Mouse (Mus musculus) neutrophil, adult 5-6 weeks (primary cell): ENCODE results near the gene Abcd3. TPM values are rescaled to one million over a fixed set of nuclear protein-coding genes. Genes with fewer than 3 reads are reported as not detected.
A peak's percentile ranks its signal among the peaks of the same experiment; 100 is the strongest.
"Not testable (repeated sequence)": the region's sequence is repeated elsewhere in the genome, so short reads cannot be mapped to it uniquely, and the experiment has no call there.

Source experiments
- ATAC-seq: fragments of 151-379, 151-347 bp; 2 replicates; pipeline ENCODE4 v1.8.0; 2017; ENCODE audit warnings: mild to moderate bottlenecking, moderate TSS enrichment; ENCODE audit not compliant: insufficient number of reproducible peaks, poor library complexity, low FRiP score, severe bottlenecking; ENCODE audit errors: extremely low read depth
- total RNA-seq: library from RNA; stranded (forward); fragments of 200-1000 nt; gene quantifications from 2 replicates; pipeline ENCODE4 v1.2.3, GENCODE M21; 2017

The Abcd3 gene
- total RNA-seq, 1 experiment from 2014 or later = 11.2 TPM

DNA sequence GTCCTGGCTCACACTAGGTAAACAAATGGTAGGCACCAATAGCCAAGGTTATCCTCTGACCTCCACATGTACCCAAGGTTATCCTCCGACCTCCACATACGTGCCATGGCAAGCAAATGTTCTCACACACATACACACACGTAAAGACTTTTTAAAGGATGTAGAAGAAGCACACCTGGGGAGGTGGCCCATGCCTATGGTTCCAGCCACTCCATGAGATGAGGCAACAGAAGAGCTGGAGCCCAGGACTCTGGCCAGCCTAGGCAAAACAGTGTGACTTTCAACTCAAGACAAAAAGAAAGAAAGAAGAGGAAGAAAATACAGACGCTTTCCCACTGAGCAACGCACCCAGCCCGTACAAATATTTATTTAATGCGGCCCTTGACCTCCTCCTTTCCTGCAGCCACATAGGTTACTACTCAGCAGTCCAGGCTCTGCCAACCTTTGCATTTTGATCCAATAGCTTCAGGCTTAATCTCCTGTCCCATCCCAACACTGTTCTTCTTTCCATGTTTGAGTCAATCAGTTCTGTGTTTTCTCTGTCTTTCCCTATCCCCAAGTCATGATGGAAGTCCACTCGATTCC, 6.5 kb upstream of the Abcd3 start:
- ATAC-seq = no peak

DNA sequence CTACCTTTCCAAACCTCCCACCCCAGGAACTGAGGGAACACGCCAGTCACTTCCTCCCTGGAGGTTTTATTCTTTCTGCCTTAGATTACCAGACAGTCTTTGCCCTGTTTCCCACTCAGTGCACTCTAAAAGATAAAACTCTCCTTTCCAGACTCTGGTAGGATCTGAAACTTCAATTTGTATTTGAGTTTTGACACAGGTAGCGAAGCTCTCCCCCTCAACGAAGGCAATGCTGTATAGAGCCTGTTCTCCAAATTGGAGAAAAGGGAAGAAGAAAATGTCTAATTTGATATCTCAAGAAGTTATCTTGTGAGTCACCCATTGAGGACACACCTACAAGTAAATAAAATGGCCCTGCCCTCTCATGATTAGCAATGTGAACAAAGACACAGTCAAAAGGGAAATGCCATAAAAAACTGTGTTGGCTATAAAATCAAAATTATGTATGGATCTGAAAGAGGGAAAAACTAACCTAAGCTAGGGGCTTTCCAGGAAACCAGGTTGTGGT, 4.6 kb upstream of the Abcd3 start:
- no peak for ATAC-seq

DNA sequence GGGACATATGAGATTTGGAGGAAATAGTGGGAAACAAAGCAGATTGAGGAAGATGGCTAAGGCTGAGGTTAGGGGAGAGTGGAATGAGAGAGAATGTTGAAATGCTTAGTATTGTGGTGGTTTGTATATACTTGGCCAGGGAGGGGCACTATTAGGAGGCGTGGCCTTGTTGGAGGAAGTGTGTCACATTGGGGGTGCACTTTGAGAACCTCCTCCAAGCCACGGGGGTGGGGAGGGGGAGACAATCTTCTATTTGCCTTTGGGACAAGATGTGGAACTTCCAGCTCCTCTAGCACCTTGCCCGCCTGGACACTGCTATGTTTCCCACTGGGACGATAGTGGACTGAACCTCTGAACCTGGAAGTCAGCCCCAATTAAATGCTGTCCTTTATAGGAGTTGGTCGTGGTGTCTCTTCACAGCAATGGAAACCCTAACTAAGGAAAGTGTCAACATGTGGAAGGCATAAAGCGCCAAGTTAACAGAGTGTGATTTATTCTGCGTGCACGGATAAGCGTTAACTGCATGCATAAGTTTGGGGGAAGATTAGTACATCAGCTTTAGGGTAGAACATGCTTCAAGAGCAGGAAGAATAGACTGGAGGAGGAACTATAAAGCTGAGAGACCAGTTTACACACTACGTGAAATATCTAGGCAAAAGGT, 3.8 kb upstream of the Abcd3 start:
- no peak for ATAC-seq

DNA sequence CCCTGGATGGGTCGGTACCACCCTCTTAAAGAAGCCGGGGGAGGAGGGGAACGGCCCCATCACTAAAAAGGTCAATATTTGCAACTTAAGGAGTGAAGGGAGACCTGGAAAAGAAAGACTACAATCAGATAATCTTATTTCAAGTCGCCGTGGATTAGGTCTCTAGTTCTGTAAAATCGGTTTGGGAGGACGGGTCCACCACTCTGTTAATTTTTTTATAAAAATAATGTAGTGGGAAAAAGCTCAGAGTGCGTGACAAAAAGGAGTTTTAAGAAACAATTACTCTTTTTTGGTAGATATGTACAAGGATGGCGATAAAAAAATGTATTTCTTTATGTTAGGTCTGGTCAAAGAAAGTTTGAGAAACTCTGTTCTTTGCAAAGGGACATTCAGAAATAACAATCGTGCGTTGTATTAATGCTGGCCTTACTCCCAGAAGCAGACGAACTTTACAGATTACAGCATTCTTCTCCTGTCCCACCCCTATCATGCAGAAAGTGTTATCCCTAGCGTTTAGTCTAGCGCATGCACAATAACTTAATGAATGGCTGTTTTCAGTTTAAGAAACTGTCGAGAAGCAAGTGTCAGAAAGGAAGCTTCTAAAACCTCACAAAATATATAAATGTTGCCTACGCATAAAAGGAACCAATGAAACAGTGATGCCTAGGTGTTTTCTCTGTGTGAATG, 590 bp upstream of the Abcd3 start:
- ATAC-seq = no peak

DNA sequence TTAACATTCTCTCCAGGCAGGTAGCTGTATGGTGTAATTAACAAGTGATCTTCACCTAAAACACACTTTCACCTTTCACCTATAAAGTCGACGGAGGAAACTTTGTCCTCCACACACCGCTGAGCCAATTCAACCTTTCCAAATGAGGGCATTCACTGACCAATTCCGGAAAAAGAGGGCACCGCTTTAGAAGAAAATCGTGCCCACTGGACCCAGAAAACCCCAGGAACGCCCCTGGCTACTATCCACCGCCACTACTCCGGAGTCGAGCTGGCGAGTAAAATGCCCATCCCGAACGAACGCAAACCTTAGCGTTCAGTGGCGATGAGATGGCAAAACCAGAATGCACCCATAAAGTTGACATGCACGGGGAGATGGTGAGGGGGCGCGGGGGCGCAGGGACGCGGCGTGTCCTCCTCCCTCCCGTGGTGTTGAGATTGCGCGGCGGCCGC, 663 bp downstream of the Abcd3 start:
- ATAC-seq = peak; percentile 17

DNA sequence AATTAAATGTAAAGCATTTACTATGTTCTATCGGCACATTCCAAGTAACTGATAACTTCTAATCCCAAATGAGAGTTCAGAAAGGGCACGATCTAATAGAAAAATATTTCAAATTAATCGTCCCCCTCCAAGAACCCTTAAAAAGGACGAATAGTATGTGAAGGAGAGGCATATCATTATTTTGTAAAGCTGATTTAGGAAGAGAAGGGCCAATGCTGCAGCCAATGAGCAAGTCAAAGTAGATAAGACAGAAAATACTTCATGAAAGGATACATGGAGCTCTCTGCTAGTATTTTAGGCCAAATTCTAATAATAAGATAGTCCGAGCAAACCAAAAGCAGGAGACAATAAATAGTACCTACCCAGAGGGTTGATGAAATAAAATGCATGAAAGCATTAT, 1.3 kb downstream of the Abcd3 start:
- no peak for ATAC-seq

DNA sequence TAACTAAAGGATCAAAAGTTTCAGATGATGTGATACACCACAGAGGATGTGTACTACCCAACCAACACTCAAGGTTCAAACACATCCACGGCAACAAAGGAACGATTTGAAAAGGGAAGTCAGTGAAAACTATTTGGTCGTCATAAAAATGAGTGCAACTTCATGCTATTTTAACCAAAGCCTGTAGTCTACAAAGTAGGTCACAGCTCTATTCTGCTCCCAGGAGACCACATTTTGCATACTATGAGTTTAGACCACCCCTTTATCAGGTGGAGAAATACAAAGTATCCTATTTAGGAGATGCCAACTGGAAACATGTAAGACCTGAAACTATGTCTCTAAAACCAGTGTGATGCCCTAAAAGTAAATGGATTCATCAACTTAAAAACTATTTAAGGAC, 6.9 kb downstream of the Abcd3 start:
- no peak for ATAC-seq

DNA sequence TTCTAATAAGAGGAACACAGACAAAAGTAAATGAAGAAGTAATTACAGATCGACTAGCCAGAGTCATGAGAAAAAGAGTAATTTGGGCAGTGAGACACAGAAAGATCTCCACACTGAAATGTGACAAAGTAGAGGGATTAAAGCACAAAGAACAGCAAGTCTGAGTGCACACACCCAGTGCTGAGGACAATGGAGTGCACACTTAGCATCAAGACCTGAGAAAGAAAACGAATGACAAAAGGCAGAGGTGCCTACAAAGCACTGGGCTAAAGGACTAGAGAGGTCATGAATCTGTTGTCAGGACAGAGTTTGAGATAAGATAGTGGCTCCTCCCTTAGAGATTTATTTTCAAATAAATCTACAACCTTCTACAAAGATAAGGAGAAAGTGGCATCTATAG, 20.9 kb downstream of the Abcd3 start:
- ATAC-seq = no peak

DNA sequence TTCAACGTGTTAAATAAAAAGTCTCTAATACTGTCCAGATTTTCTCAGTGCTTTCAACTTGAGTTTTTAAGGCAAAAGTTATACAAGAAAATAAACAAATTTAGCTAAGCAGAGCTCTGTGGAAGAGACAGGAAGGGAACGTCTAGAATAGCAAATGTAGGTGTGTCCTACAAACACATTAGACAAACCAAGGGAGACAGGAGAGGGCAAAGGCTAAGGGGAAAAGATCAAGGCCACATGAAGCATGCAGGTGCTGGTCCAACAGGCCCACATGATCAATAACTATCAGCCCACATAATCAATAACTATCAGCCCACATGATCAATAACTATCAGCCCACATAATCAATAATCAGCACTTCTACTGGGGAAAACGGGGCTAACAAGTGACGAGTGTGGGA, 22.9 kb downstream of the Abcd3 start:
- ATAC-seq = no peak

DNA sequence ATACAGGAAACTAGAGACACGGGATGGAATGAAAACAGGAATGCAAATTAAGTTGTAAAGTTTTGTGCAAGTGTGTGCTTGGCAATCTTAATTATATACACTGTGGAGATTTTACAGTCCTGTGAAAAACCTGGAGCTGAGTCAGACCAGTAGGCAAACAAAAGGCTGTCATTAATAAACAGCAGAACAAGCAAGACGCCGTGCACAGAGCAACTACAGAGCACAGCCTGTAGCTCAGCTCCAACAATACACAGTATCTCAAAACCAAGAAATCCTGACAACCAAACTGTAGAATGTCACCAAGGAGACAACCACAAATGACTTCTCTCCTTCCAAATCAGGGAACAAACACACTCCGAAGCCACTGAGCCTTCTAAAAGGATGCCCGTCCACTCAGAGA, 24.7 kb downstream of the Abcd3 start:
- no peak for ATAC-seq

DNA sequence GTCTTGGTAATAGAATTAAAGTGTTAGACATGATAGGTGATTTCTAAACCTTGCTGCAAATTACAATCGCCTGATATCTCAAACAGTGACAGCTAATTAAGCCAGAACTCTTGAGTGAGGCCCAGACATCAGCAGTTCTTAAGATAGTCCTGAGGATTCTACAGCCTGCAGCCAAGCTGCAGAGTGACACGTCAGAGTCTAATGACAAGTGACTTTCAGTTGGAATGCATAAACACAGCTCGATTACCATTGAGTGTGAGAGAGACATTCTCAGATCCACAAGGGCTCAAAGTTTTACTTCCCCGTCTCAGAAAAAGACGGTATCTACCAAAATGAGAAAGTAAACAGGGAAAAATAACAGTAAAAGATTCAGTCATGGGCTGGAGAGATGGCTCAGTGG, 25.3 kb downstream of the Abcd3 start:
- no peak for ATAC-seq

DNA sequence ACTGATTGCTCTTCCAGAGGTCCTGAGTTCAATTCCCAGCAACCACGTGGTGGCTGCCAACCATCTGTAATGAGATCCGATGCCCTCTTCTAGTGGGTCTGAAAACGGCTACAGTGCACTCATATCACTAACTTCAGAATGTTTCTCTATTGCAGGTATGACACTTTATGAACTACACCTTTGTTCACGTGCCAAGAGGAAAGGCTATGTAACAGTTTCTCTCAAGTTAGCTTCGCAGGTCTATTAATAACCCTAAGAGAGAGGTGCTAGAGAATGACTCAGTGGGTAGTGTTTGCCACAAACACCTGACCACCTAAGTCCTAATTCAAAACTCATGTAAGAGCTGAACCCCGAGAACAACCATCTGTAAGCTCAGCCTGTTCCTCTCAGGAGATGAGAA, 32.1 kb downstream of the Abcd3 start:
- no peak for ATAC-seq

DNA sequence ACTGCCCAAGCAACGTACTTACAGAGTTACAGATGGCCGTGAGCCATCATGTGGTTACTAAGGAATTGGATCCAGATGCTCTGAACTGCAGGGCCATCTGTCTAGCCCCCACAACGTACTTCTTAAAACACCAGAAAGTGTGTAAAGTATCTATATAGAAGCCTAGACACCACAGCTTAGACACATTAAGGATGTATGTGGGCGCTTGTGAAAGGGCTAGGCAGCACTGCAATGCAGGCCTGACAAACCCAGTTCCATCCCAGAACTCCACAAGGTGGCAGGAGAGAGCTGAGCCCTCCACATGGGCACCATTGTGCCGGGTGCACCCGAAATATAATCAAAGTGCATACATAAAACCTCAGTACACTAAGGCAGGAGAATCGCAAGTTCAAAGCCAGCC, 37.2 kb downstream of the Abcd3 start:
- no peak for ATAC-seq

DNA sequence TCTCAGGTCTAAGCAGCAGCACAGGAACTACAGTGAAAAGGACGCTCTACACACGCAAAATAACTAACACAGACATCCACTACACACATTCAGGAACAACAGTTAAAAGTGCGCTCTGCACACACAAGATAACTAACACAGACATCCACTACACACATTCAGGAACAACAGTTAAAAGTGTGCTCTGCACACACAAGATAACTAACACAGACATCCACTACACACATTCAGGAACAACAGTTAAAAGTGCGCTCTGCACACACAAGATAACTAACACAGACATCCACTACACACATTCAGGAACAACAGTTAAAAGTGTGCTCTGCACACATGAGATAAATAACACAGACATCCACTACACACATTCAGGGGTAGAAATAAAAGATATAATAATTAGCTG, 41.8 kb downstream of the Abcd3 start:
- not testable (repeated sequence) for ATAC-seq

DNA sequence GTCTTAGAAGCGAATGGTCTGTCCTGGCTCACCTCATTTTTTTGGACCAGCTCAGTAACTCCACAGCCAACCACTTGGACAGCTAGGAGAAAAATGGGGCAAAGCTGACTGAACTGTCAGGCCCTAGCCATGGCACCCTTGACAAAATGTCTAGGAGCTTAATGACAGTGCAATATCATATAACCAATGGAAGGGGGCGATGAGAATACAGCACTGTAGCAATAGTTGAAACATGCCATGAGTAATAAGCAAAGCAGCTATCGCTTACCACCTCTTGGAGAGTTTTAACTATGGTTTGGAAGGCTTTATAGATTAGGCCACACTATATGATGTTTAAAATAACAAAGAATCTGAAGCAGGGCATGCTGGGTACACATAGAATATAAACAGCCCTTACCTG, 46.3 kb downstream of the Abcd3 start:
- no peak for ATAC-seq

DNA sequence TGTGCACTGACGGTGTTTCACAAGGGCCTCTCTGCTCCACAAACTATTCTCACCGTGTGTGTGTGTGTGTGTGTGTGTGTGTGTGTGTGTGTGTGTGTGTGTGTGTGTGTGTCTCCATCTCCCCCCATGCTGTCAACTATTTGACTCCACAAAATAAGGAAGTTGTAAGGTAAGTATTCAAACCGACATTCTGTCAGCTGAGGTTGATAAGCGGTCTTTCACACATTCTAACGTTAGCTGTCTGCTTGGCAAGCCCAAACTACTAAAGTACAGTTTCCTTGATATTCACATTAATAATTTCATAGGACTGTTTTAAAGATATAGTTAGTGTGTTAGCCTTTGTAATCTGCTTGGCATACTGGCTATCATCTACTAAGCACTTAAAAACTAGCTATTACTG, 48.3 kb downstream of the Abcd3 start:
- no peak for ATAC-seq

DNA sequence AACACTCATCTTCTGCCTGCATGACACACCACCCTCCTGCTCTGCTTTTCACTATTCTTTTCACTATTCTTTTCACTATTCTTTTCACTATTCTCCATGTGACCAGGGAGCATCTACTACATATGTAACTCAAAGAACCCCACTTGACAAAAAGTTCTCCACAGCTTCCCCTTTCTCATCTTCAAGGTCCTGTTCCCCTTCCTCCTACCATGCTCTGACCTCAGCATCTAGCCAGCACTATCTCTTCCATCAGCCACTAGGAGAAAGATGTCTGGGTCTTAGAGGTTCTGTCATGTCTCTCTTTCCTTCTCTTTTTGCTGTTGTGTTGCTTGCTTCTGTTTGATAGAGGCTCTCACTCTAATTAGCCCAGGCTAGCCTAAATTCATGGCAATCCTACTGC, 49.1 kb downstream of the Abcd3 start:
- ATAC-seq = no peak

DNA sequence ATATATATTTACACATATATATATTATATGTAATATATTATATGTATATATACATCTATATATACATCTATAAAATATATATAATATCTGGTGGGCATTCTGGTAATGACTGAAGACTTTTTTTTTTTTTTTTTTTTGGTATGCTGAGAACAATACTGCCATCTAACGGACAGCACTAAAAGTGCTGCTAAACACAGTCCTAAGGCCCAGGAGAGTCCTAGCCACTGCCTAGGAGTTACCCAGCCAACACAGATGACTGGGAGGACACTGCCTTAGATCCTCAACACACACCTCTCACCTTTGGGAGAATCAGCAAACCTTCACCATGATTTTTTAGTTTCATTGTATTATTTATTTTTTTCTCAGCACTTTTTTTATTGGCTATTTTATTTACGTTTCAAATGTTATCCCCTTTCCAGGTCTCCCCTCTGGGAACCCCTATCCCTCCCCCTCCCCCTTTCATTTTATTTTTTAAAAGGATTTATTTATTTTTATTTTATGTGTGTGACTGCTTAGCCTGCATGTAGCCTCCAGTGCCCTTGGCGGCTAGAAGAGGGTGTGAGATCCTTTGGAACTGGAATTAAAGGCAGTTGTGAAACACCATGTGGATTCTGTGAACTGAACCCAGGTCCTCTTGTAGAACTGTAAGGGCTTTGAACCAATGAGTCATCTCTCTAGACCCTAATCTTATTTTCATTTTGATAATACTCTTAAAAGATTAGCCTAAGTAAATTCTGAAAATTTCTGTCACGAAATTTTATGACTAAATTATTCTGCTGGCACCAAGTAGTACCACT, 52.8 kb downstream of the Abcd3 start:
- peak; percentile 76 for ATAC-seq

DNA sequence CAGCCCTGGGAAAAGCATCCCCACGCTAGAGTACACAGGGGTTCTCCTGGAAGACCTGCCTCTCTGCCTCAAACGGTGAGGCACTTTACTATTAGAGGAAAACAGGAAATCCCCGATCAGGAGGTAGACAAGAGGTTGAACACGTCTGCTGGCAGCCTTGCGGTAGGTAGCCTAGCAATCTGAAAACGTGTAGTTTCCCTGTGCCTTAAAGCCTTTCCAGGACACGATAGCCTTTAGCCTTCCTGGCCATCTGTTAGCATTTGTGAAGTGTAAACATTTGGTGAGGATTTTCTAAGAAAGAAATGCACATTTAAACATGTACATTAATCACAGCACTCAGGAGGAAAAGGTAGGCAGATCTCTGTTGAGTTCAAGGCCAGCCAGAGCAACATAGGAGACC, 56.7 kb downstream of the Abcd3 start:
- ATAC-seq = no peak

DNA sequence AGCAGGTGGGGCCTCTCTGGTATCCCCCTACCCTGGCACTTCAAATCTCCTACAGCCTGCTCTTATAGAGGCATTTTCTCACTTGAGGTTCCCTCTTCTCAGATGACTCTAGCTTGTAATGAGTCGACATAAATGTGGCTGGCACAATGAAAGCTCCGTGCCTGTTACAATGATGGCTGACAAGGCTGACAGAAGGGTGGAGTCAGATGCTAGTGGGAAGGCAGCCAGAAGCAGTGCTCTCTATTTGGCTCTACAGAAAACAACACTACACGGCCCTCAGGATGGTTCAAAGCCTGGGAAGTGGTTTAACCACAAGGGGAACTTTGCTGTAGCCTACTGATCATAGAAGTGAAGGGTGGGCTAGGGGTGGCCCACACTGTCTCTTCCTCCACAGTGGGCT, 60.0 kb downstream of the Abcd3 start:
- no peak for ATAC-seq
